Mouse (Mus musculus) embryonic facial prominence, embryonic 15.5 days (tissue): ENCODE measurements around the gene Ano1. TPM values are rescaled to one million over a fixed set of nuclear protein-coding genes. Genes with fewer than 3 reads are reported as not detected.
A peak's percentile ranks its signal among the peaks of the same experiment; 100 is the strongest.

Experiments
- ATAC-seq: fragments of 200-750 bp; cut with Nextera tagmentation; 2 replicates; pipeline ENCODE4 v1.8.0; 2017; ENCODE audit warnings: low read depth, moderate TSS enrichment; ENCODE audit not compliant: insufficient number of reproducible peaks, low FRiP score, low TSS enrichment
- H3K27ac ChIP-seq: fragments of 300-500 bp; sonication (generic); replicated peaks from 2 replicates; pipeline ENCODE4 v1.5.1; 2015; ENCODE audit warnings: mild to moderate bottlenecking, inconsistent platforms
- H3K27me3 ChIP-seq: fragments of 300-500 bp; sonication (generic); 2 replicates; pipeline ENCODE4 v1.6.1; 2015; ENCODE audit warnings: inconsistent platforms
- H3K36me3 ChIP-seq: fragments of 300-500 bp; sonication (generic); 2 replicates; pipeline ENCODE4 v1.6.1; 2015; ENCODE audit warnings: mild to moderate bottlenecking, inconsistent platforms
- H3K4me1 ChIP-seq: fragments of 300-500 bp; sonication (generic); 2 replicates; pipeline ENCODE4 v1.6.1; 2015; ENCODE audit warnings: inconsistent platforms
- H3K4me2 ChIP-seq: fragments of 300-500 bp; sonication (generic); replicated peaks from 2 replicates; pipeline ENCODE4 v1.6.1; 2015; ENCODE audit warnings: mild to moderate bottlenecking, inconsistent platforms
- H3K4me3 ChIP-seq: fragments of 300-500 bp; sonication (generic); replicated peaks from 2 replicates; pipeline ENCODE4 v1.5.1; 2015; ENCODE audit warnings: mild to moderate bottlenecking, inconsistent platforms
- H3K9ac ChIP-seq: fragments of 300-500 bp; sonication (generic); 2 replicates; pipeline ENCODE4 v1.6.1; 2015; ENCODE audit warnings: inconsistent platforms
- H3K9me3 ChIP-seq: fragments of 300-500 bp; sonication (generic); replicated peaks from 2 replicates; pipeline ENCODE4 v1.6.1; 2016; ENCODE audit warnings: inconsistent platforms
- WGBS: fragments of 180-500 bp; shearing (Covaris S2); methylation state at CpG from one replicate; pipeline ENCODE4 v1.1.7; 2015; 5-methylcytosine and 5-hydroxymethylcytosine counted together
- polyA plus RNA-seq: library from polyadenylated mRNA; unstranded; fragments of >200 nt; fragmentation: Nextera tagmentation; extraction: Ambion mirVana; gene quantifications from 2 replicates; pipeline ENCODE4 v1.2.1, GENCODE M21; 2015

The Ano1 gene
- polyA plus RNA-seq, 1 experiment from 2014 or later = 20.6 TPM

DNA sequence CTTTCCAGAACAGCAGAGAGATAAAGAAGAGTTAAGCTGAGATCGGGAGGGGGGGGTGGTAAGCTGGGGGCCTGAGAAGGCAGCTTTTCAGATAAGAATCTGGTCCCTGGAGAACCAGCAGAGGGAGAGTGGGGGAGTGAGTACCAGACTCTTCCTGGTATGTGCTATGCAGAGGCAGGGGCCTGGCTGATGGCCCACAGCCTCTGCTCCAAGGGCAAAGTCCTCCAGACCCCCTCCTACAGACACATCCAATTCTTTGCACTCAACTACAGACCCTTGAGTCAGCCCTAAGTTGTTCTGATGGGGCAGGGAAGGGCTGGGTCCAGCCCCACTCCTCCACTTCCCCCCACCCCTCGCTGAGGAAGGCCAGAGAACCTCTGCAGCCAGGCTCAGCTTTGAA is 61.9 kb downstream of the Ano1 start:
- 23% methylated on average over 2 of the region's 2 CpGs for WGBS
- Histone ChIP-seq H3K27ac (peak overlapping the region; percentile 25; the same call in 1 of the 2 replicates), H3K4me1 (peaks cover 12% of the 10 kb centered on the region), H3K4me3 (no peak overlapping the region), H3K4me2 (no peak overlapping the region), H3K36me3 (no peaks in the 10 kb centered on the region), H3K9me3 (no peaks in the 10 kb centered on the region), H3K27me3 (no peaks in the 10 kb centered on the region), H3K9ac (no peak overlapping the region)
- peak; percentile 63; the same call in 1 of the 2 replicates for ATAC-seq

- Histone ChIP-seq H3K36me3 (no peaks in the 10 kb centered on the region), H3K27me3 (no peaks in the 10 kb centered on the region), H3K9me3 (no peaks in the 10 kb centered on the region), H3K4me2 (no peak overlapping the region), H3K4me3 (no peak overlapping the region), H3K27ac (peak overlapping the region; percentile 39; the same call in 1 of the 2 replicates), H3K4me1 (peaks cover 16% of the 10 kb centered on the region), H3K9ac (no peak overlapping the region)
- 14% methylated on average over 7 of the region's 7 CpGs for WGBS
- no peak for ATAC-seq
These were observed 62.6 kb downstream of the Ano1 start for GRCm38 (mm10) chr7:144689136-144689535.

DNA sequence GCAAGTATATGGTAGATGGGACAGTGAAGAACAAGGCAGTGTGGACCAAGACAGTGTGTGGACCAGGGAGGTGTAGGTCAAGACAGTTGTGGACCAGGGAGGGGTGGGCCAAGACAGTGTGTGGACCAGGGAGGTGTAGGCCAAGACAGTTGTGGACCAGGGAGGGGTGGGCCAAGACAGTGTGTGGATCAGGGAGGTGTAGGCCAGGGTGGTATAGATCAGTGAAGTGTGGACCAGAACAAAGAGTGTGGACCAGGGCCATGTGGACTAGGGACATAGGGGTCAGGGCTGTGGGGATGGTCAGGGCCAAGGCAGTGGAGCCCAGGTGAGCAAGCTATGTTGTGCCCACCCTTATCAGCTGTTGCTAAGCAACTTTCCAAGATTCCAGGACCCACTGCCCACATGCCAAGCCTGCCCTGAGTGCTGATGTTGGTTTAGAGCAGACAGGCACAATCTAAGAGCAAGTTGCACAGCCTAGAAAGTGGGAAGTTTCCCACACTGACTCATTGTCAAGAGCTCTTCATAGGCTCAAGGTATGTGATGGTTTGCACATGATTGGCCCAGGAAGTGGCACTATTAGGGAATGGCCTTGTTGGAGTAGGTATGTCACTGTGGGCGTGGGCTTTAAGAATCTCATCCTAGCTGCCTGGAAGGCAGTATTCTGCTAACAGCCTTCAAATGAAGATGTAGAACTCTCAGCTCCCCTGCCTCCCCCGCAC is 64.0 kb downstream of the Ano1 start:
- Histone ChIP-seq H3K27me3 (no peaks in the 10 kb centered on the region), H3K4me1 (peaks cover 16% of the 10 kb centered on the region), H3K9me3 (no peaks in the 10 kb centered on the region), H3K27ac (no peak overlapping the region), H3K36me3 (no peaks in the 10 kb centered on the region), H3K4me2 (no peak overlapping the region), H3K4me3 (no peak overlapping the region), H3K9ac (no peak overlapping the region)
- 94% methylated on average over 2 of the region's 2 CpGs for WGBS
- 0 out of 2 replicates have a peak, but pooled peaks have one; percentile 20 for ATAC-seq

DNA sequence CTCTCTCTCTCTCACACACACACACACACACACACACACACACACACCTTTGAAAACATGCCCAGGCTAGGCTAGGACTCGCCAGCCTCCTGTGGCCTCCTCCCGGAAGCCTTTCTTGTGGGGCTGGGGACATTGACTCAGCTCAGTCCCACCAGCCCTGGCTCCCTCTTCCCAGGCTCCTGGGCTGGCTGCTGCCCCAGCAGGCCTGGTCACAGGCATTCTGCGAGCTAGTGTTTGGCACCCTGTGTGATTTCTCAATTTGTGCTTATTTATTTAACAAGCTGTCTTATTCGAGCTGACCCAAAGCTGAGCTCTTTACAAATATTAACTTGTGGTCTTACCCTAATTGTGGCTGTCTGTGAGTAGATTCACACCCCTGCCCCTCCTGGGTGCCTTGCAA is 66.8 kb downstream of the Ano1 start:
- Histone ChIP-seq H3K27ac (no peak overlapping the region), H3K9ac (no peak overlapping the region), H3K36me3 (no peaks in the 10 kb centered on the region), H3K4me3 (no peak overlapping the region), H3K9me3 (no peaks in the 10 kb centered on the region), H3K27me3 (peaks cover 1% of the 10 kb centered on the region), H3K4me1 (peaks cover 14% of the 10 kb centered on the region), H3K4me2 (no peak overlapping the region)
- 53% methylated on average over 4 of the region's 4 CpGs for WGBS
- no peak for ATAC-seq

GRCm38 (mm10) chr7:144684467-144684866 is 67.3 kb downstream of the Ano1 start:
- H3K27ac ChIP-seq = no peak overlapping the region
- no peak for ATAC-seq
- H3K9me3 ChIP-seq = no peaks in the 10 kb centered on the region
- WGBS = 25% methylated on average over 5 of the region's 5 CpGs
- peaks cover 6% of the 10 kb centered on the region for H3K27me3 ChIP-seq
- H3K9ac ChIP-seq = no peak overlapping the region
- peaks cover 10% of the 10 kb centered on the region for H3K4me1 ChIP-seq
- no peak overlapping the region for H3K4me2 ChIP-seq
- H3K4me3 ChIP-seq = no peak overlapping the region
- no peaks in the 10 kb centered on the region for H3K36me3 ChIP-seq

DNA sequence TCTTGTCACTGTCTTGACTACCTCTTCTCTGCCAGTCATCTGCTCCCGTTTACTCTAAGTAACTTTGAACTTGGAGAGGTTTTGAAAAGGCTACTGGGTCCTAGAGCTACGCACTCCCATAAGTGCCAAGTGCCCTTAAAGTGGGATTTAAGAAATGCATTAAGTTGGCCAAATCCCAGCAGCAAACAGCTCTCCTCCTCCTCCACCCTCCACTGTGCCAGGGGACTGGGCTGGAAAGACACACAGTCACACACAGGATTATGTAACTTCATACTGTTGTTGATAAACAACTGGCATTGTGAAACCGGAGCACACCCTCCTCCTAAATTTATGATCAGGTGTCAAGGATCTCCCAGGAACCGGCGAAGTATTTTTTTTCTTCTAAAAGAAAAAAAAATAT is 71.7 kb downstream of the Ano1 start:
- Histone ChIP-seq H3K9me3 (no peaks in the 10 kb centered on the region), H3K27ac (no peak overlapping the region), H3K36me3 (no peaks in the 10 kb centered on the region), H3K4me3 (no peak overlapping the region), H3K27me3 (peaks cover 24% of the 10 kb centered on the region), H3K9ac (no peak overlapping the region), H3K4me1 (peaks cover 25% of the 10 kb centered on the region), H3K4me2 (no peak overlapping the region)
- WGBS = 63% methylated on average over 5 of the region's 5 CpGs
- no peak for ATAC-seq

DNA sequence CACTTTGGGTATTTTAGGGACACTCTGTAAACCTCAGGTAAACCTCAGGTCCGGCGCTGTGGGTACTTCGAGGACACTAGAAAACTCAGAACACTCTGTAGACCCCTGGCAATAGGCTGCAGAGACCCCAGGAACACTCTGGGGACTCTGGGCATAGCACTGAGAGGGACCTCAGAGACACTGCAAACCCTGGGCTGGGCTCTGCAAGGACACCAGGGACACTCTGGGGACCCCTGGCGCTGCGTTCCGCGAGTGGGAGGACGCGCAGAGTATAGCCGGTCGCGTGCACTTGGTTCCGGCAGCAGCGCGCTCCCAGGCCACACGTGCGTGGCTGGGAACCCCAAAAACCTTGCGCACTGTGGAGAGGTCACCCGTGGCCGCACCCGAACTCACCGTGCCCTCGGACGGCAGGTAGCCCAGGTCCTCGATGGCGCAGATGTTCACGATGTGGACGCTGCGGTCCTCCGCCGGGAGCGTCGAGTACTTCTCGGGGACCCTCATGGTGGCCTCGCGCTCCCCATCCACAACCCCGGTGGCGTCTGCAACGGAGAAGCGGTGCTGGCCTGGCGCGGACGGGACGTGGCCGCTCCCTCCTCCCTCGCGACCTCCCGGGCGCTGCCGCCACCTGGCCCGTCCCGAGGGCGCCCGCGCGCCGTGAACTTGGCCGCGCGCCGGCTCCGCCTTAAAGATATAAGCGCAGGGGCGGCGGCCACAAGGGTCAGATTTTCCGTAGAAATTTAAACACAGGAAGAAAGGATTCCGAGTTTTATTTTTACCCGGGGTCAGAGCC is 73.3 kb downstream of the Ano1 start:
- no peak overlapping the region for H3K27ac ChIP-seq
- 0 out of 2 replicates have a peak, but pooled peaks have one; percentile 1 for ATAC-seq

GRCm38 (mm10) chr7:144677341-144678086 is 74.3 kb downstream of the Ano1 start:
- Histone ChIP-seq H3K4me1 (peaks cover 21% of the 10 kb centered on the region), H3K9ac (no peak overlapping the region), H3K4me3 (peak overlapping the region; percentile 48; the same call in 1 of the 2 replicates), H3K9me3 (no peaks in the 10 kb centered on the region), H3K4me2 (peak overlapping the region; percentile 86; the same call in 1 of the 2 replicates), H3K27ac (no peak overlapping the region), H3K27me3 (peaks cover 24% of the 10 kb centered on the region), H3K36me3 (no peaks in the 10 kb centered on the region)
- no peak for ATAC-seq
- 29% methylated on average over 12 of the region's 12 CpGs for WGBS

More for the DNA sequence above, 73.3 kb downstream of the Ano1 start:
- Histone ChIP-seq H3K36me3 (no peaks in the 10 kb centered on the region), H3K4me1 (peaks cover 21% of the 10 kb centered on the region), H3K9ac (no peak overlapping the region; the same call in 1 of the 2 replicates), H3K9me3 (no peaks in the 10 kb centered on the region), H3K4me3 (peak overlapping the region; percentile 48), H3K4me2 (peak overlapping the region; percentile 86), H3K27me3 (peaks cover 24% of the 10 kb centered on the region)
- 5% methylated on average over 68 of the region's 68 CpGs for WGBS

- Histone ChIP-seq H3K27ac (no peak overlapping the region), H3K36me3 (no peaks in the 10 kb centered on the region), H3K27me3 (peaks cover 24% of the 10 kb centered on the region), H3K4me3 (no peak overlapping the region), H3K4me2 (no peak overlapping the region), H3K4me1 (peaks cover 21% of the 10 kb centered on the region), H3K9me3 (no peaks in the 10 kb centered on the region), H3K9ac (no peak overlapping the region)
- 92% methylated on average over 8 of the region's 8 CpGs for WGBS
- no peak for ATAC-seq
These were observed 76.1 kb downstream of the Ano1 start for GRCm38 (mm10) chr7:144675632-144676031.

DNA sequence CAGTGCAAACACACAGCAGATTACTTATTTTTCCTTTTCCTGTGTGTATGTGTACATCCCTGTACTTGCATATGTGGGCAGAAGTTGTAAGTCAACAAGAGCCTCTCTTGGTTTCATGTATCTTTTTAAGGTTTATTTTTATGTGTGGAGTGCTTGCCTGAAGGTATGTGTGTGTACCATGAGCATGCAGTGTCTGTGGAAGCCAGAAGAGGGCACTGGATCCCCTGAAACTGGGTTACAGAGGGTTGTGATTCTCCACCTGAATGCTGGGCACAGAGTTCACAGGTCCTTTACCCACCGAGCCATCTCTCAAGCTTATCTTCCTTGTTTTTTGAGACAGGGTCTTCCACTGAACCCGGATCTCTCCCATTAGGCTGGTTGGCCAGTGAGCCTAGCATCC is 81.9 kb downstream of the Ano1 start:
- Histone ChIP-seq H3K36me3 (no peaks in the 10 kb centered on the region), H3K27me3 (no peaks in the 10 kb centered on the region), H3K4me1 (no peaks in the 10 kb centered on the region), H3K4me2 (no peak overlapping the region), H3K9me3 (no peaks in the 10 kb centered on the region), H3K4me3 (no peak overlapping the region), H3K27ac (no peak overlapping the region), H3K9ac (no peak overlapping the region)
- WGBS = 98% methylated on average over 2 of the region's 2 CpGs
- ATAC-seq = no peak
